Mouse (Mus musculus): ENCODE data around the gene Gm37240.

- no peak for TF ChIP-seq CTCF (IDR thresholded peaks at IDR 0.05; ENCODE audit: borderline replicate concordance, insufficient read depth, low read depth, low read length)
- no peak for TF ChIP-seq POLR2A (IDR thresholded peaks at IDR 0.05; ENCODE audit: borderline replicate concordance, insufficient read depth, low read length)
These were observed 783.0 kb downstream of the Gm37240 start for GRCm38 (mm10) chr3:85104301-85104700.
